Mouse (Mus musculus) embryonic stem cell, embryonic (primary cell): Measurements from ENCODE around the gene Gata1.

Experiments
- CTCF ChIA-PET, 4 experiments: fragments of 300-600 bp in 2 of 4; fragments of 350-600 bp in 2 of 4; sonication (Branson Sonifier 250); formaldehyde crosslinking; loops; one replicate each; lab custom pipeline; 2022; ENCODE audit warnings: inconsistent platforms in 2 of 4; lab: Charles Lee
- POLR2A ChIA-PET, 4 experiments: fragments of 300-600 bp in 2 of 4; fragments of 350-600 bp in 2 of 4; sonication (Branson Sonifier 250); formaldehyde crosslinking; loops; one replicate each; lab custom pipeline; 2022; ENCODE audit warnings: antibody characterized with exemption in 4 of 4, inconsistent platforms in 1 of 4; lab: Charles Lee

Gene Gata1

DNA sequence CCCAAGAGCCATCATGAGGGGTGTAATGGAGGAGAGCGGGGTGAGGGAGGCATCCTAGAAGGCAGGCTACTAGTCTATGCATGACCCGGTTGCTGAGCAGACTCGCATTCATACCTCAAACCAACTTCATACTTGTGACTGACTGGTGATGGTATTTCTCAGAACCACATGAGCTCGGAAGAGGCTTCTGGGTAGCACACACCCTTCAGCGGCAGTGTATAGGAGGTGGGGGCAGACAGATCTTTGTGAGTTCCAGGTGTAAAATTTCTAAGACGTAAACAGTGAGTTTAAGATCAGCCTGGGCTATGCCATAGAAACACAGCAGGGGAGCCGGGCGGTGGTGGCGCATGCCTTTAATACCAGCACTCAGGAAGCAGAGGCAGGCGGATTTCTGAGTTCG, at the start of gene Gata1:
Gene Gata1, minus strand, starts transcription at position 180 of the 400 bp plus-strand sequence.
- POLR2A ChIA-PET = interaction anchor here in 2 of 4 experiments (0.6 to 1.2 kb wide), 4 partner anchors 15 to 44 kb away, joined by 3 to 5 read pairs (median 4); partner anchors contain the start of gene Hdac6 (in 1 of the 2)
- CTCF ChIA-PET = no interaction called here

- POLR2A ChIA-PET = interaction anchor here in 1 of 4 experiments (1.6 kb wide), 1 partner anchor 23 kb away, joined by 3 read pairs; no protein-coding TSS in a partner anchor
- CTCF ChIA-PET = no interaction called here
Measured at GRCm38 (mm10) chrX:8026811-8027210, 48.9 kb upstream of the Gata1 start.

- ChIA-PET POLR2A (no interaction called here), CTCF (interaction anchor here in 1 of 4 experiments (0.9 kb wide), 1 partner anchor 101 kb away, joined by 3 read pairs; no protein-coding TSS in a partner anchor)
Measured at GRCm38 (mm10) chrX:8024795-8025194, 46.9 kb upstream of the Gata1 start.

GRCm38 (mm10) chrX:8020111-8020778, 42.4 kb upstream of the Gata1 start:
- CTCF ChIA-PET = interaction anchor here in 2 of 4 experiments (0.6 to 1.3 kb wide), 3 partner anchors 95 to 1048 kb away, joined by 3 read pairs; no protein-coding TSS in a partner anchor

GRCm38 (mm10) chrX:8018286-8018685, 40.4 kb upstream of the Gata1 start, which contains the start of gene Glod5:
TSS of gene Glod5 (minus strand) at chrX:8018492.
- CTCF ChIA-PET = interaction anchor here in 3 of 4 experiments (1.0 to 3.3 kb wide), 9 partner anchors 10 to 203 kb away, joined by 3 to 15 read pairs (median 4); no protein-coding TSS in a partner anchor
- POLR2A ChIA-PET = interaction anchor here in 3 of 4 experiments (1.0 to 2.2 kb wide), 6 partner anchors 9 to 71 kb away, joined by 3 to 6 read pairs (median 4); partner anchors contain the start of gene Hdac6 (in 1 of the 3)

More at GRCm38 (mm10) chrX:8020111-8020778, 42.4 kb upstream of the Gata1 start:
- POLR2A ChIA-PET = interaction anchor here in 1 of 4 experiments (0.8 to 1.4 kb wide), 4 partner anchors 10 to 121 kb away, joined by 3 to 4 read pairs (median 4); partner anchors contain the start of genes Pqbp1 and Timm17b

GRCm38 (mm10) chrX:8017142-8017541, 39.3 kb upstream of the Gata1 start:
- CTCF ChIA-PET = interaction anchor here (0.5 to 3.3 kb wide), 29 partner anchors 8 to 263 kb away, joined by 3 to 24 read pairs (median 4); partner anchors contain the start of genes Hdac6 (in 2 of the 4) and Pcsk1n (in 1 of the 4)
- POLR2A ChIA-PET = interaction anchor here in 3 of 4 experiments (0.7 to 2.2 kb wide), 9 partner anchors 8 to 133 kb away, joined by 3 to 6 read pairs (median 3); partner anchors contain the start of genes Rbm3 (in 2 of the 3) and Slc35a2 (in 1 of the 3)

DNA sequence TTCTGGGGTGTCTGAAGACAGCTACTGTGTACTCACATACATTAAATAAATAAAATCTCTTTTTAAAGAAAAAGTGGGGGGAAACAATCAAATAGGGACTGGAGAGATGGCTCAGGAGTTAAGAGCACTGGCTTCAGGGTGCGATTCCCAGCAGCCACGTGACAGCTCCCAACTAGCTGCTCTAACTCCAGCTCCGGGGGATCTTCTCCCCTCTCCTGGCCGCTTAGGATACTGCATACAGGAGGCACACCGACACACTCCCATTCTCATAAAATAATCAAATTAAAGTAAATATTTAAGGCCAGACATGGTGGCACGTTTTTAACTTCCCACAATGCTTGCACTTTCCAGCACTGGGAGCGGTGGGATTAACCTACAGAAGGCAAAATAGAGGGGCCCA, 37.8 kb upstream of the Gata1 start:
- CTCF ChIA-PET = interaction anchor here (0.6 to 3.3 kb wide), 19 partner anchors 8 to 276 kb away, joined by 3 to 24 read pairs (median 3); partner anchors contain the start of genes Eras (in 1 of the 4) and Hdac6 (in 1 of the 4)
- POLR2A ChIA-PET = interaction anchor here in 2 of 4 experiments (0.6 to 1.4 kb wide), 9 partner anchors 13 to 252 kb away, joined by 3 to 5 read pairs (median 3); partner anchors contain the start of genes Hdac6 (in 1 of the 2) and Slc35a2 (in 1 of the 2)

DNA sequence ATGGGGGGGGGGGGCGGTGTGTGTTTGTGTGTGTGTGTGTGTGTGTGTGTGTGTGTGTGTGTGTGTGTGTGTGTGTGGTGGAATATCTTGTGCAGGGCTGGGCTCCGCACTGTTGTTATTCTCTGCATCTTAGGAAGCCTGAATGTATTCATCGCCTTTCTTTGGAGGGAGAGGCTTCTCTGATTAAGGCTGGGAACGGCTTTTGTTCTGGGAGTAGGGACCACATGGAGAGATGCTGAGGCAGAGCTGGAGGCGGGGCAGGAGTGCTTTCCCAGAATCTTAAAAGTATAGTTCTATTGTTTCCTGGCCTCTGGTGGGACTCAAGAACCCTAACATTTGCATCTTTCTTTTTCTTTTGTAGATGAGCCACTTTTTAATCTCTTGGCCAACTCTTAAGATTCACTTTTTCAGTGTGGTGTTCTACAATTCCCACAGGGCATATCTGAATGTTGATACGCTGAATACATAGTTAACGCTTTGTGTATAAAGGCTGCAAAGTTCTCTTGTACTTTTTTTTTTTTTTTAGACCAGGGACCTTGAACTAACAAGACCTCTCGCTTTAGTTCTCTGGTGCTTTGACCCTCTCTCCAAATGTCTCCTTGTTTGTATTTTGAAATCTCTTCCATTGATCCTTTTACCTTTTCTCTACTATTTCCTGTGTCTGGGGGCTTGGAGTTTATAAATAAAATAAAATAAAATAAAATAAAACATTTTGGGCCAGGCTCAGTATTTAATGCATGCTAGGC, 35.9 kb upstream of the Gata1 start:
- ChIA-PET POLR2A (interaction anchor here (0.6 to 2.3 kb wide), 18 partner anchors 11 to 248 kb away, joined by 3 to 18 read pairs (median 4); partner anchors contain the start of genes Hdac6 (in 2 of the 4) and Slc35a2 (in 1 of the 4)), CTCF (interaction anchor here in 3 of 4 experiments (0.6 to 1.6 kb wide), 5 partner anchors 11 to 212 kb away, joined by 3 to 5 read pairs (median 4); partner anchors contain the start of gene Eras (in 1 of the 3))

- CTCF ChIA-PET = interaction anchor here in 2 of 4 experiments (0.6 to 1.6 kb wide), 5 partner anchors 11 to 211 kb away, joined by 3 to 5 read pairs (median 4); partner anchors contain the start of gene Eras (in 1 of the 2)
- POLR2A ChIA-PET = interaction anchor here (0.7 to 2.3 kb wide), 21 partner anchors 10 to 248 kb away, joined by 3 to 18 read pairs (median 3); partner anchors contain the start of genes Hdac6 (in 1 of the 4) and Slc35a2 (in 1 of the 4)
Measured at GRCm38 (mm10) chrX:8013157-8013556, 35.3 kb upstream of the Gata1 start.

- CTCF ChIA-PET = interaction anchor here in 3 of 4 experiments (0.6 to 1.5 kb wide), 6 partner anchors 8 to 200 kb away, joined by 3 to 10 read pairs (median 4); partner anchors contain the start of gene Timm17b (in 1 of the 3)
- POLR2A ChIA-PET = interaction anchor here (0.5 to 1.9 kb wide), 31 partner anchors 8 to 294 kb away, joined by 3 to 23 read pairs (median 4); partner anchors contain the start of genes Hdac6 (in 2 of the 4), Pqbp1 (in 2 of the 4), Timm17b (in 2 of the 4) and Eras (in 1 of the 4)
Measured at GRCm38 (mm10) chrX:8009356-8009755, 31.5 kb upstream of the Gata1 start.

- CTCF ChIA-PET = interaction anchor here (0.5 to 1.5 kb wide), 14 partner anchors 8 to 199 kb away, joined by 3 to 10 read pairs (median 5); partner anchors contain the start of genes Glod5 (in 1 of the 4), Hdac6 (in 1 of the 4) and Timm17b (in 1 of the 4)
Measured at GRCm38 (mm10) chrX:8008543-8008942, 30.7 kb upstream of the Gata1 start.

DNA sequence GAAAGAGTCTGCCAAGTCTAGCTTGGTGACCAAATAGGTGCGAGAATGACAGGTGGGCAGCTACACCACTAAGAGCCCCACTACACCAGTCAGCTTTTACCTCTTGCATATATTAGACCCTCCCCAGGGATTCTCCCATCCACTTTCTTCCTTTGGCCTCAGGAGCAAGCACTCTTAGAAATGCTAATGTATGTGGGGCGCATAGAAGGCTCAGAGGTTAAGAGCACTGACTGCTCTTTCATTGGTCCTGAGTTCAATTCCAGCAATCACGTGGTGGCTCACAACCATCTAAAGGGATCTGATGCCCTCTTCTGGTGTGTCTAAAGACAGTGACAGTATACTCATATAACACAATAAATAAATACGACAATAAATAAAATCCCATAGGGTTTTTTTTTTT, 25.1 kb upstream of the Gata1 start:
- POLR2A ChIA-PET = interaction anchor here in 3 of 4 experiments (0.5 to 3.7 kb wide), 30 partner anchors 10 to 277 kb away, joined by 3 to 28 read pairs (median 5); partner anchors contain the start of genes Hdac6 (in 3 of the 3), Eras (in 1 of the 3), Pcsk1n (in 1 of the 3) and Slc35a2 (in 1 of the 3)
- CTCF ChIA-PET = interaction anchor here (0.6 to 2.3 kb wide), 13 partner anchors 10 to 269 kb away, joined by 3 to 15 read pairs (median 4); partner anchors contain the start of gene Hdac6 (in 1 of the 4)

More at GRCm38 (mm10) chrX:8008543-8008942, 30.7 kb upstream of the Gata1 start:
- POLR2A ChIA-PET = interaction anchor here (0.5 to 1.9 kb wide), 56 partner anchors 9 to 1479 kb away, joined by 3 to 23 read pairs (median 4); partner anchors contain the start of genes Eras (in 3 of the 4), Hdac6 (in 2 of the 4), Pqbp1 (in 2 of the 4) and Slc35a2 (in 2 of the 4)

GRCm38 (mm10) chrX:8002001-8002400, 24.1 kb upstream of the Gata1 start:
- ChIA-PET CTCF (interaction anchor here in 3 of 4 experiments (0.5 to 2.3 kb wide), 13 partner anchors 9 to 268 kb away, joined by 3 to 15 read pairs (median 5); partner anchors contain the start of gene Hdac6 (in 1 of the 3)), POLR2A (interaction anchor here in 3 of 4 experiments (0.5 to 3.7 kb wide), 41 partner anchors 9 to 331 kb away, joined by 3 to 28 read pairs (median 4); partner anchors contain the start of genes Hdac6 (in 3 of the 3), Slc35a2 (in 2 of the 3), Ebp (in 1 of the 3) and Eras (in 1 of the 3))

- ChIA-PET CTCF (interaction anchor here in 1 of 4 experiments (0.6 kb wide), 1 partner anchor 146 kb away, joined by 3 read pairs; no protein-coding TSS in a partner anchor), POLR2A (interaction anchor here in 2 of 4 experiments (0.7 to 3.7 kb wide), 4 partner anchors 8 to 73 kb away, joined by 7 to 23 read pairs (median 8); partner anchors contain the start of genes Eras (in 1 of the 2) and Hdac6 (in 1 of the 2))
Measured at GRCm38 (mm10) chrX:8000546-8001192, 22.8 kb upstream of the Gata1 start.

DNA sequence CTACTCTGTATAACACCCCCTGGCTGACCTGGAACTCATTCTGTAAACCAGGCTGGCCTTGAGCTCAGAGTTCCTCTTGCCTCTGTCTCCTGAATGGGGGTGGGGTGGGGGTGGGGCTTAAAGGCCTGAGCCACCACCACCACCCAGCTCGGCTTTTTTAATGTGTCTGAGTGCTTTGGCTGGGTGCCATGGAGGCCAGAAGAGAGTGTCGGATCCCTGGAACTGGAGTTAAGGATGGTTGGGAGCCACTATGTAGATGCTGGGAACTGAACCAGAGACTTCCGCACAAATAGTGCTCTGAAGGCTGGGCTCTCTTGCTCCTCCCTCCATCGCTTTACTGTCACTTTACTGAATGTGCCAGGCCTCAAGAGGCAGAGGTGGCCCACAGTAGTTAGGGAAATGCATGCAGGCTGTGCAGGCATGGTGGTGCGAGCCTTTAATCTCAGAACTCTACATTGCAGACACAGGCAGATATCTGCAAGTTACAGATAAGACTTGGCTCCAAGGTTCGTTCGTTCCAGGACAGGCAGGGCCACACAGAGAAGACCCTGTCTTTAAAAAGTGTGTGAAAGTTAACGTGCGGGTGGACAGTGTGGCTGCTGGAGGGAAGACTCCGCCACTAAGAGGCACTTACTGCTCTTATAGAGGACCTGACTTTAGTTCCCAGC, 15.3 kb upstream of the Gata1 start:
- ChIA-PET POLR2A (interaction anchor here in 3 of 4 experiments (0.6 to 2.0 kb wide), 32 partner anchors 8 to 286 kb away, joined by 3 to 22 read pairs (median 4); partner anchors contain the start of genes Hdac6 (in 3 of the 3), Eras (in 1 of the 3), Gata1 (in 1 of the 3) and Gripap1 (in 1 of the 3)), CTCF (interaction anchor here in 1 of 4 experiments (0.5 to 1.6 kb wide), 8 partner anchors 9 to 1593 kb away, joined by 3 to 6 read pairs (median 4); partner anchors contain the start of gene Shroom4)
